Mouse (Mus musculus) left cerebral cortex, adult 8-10 months (tissue): ENCODE measurements around the gene Snap25. TPM values are rescaled to one million over a fixed set of nuclear protein-coding genes. Genes with fewer than 3 reads are reported as not detected.

Experiments used
- DNase-seq, 2 experiments: peaks; one replicate each; pipeline ENCODE4 v3.0.0; 2022; ENCODE audit warnings: low spot score in 2 of 2
- total RNA-seq, 4 experiments: library from RNA; stranded (reverse); gene quantifications; 2 replicates each; pipeline ENCODE4 v1.2.4; 2022

The Snap25 gene
- total RNA-seq, 4 experiments from 2014 or later: 2,805 to 3,008 (median 2,879) TPM

- DNase-seq: peak in 1 of 2 experiments; percentile 87
Observed at GRCm38 (mm10) chr2:136803142-136803541, 89.9 kb downstream of the Snap25 start.

- DNase-seq: no peak
Observed at GRCm38 (mm10) chr2:136807992-136808726, 94.9 kb downstream of the Snap25 start.

GRCm38 (mm10) chr2:136811331-136811730 lies 98.1 kb downstream of the Snap25 start:
- DNase-seq: no peak

GRCm38 (mm10) chr2:136816717-136817400 lies 103.6 kb downstream of the Snap25 start:
- DNase-seq: no peak

DNA sequence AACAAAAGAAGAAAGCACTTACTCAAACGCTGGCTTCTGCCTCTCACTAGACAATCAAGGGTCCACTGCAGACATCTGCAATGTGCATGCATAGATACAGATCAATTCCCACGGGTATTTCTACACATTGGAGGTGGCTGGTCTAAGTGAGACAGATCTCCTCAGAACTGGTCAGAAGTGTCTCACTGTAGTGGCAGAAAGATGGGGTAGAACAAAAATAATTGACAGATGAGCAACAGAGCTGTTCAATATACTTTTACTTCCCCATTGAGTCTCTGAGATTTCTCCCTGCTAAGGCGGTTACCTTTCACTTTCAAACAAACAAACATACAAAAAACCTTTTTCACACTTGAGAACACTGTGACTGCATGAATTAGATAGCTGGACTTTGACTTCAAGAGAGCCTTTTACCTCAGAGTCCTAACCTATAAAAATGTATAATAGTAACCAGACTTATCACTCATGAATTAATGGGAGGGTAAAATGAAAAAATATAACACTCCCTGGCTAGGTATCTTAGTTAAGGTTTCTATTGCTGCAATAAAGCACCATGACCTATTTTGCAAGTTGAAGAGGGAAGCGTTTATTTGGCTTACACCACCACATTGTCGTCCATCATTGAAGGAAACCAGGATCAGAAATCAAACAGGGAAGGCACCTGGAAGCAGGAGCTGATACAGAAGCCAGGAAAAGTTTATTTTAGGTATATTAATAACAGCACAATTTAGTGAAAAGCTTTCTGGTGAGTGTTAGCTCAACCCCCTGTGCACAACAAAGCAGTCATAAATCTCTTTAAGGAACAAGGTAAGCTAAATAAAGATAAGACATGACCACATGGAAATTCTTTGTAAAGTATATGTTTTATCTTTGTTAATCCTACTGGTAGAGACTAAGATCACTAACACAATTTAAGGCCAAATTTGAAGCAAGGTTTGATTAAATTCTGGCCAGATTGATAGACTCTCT lies 110.8 kb downstream of the Snap25 start:
- DNase-seq: no peak

DNA sequence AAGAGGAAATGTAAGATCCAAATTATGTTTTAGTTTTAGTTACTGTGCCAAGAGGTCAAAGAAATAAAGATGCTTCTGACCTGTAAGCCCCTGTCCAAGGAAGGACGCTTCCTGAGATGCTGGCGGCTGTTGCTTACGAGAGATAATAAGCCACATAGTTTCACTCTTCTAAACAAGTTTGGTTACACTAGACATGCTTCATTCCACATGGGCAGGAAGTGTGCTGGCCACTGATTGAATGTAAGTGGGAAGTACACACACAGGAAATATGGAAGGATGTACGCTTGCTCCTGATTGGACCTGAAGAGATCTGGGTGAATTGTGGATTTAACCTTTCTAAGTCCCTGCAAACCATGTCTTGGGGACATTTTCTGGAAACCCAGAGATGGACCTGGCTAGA lies 114.4 kb downstream of the Snap25 start:
- no peak for DNase-seq

Other genes with a start within 250 kb of the Snap25 start
- gene Ankef1, start 211.5 kb upstream of the Snap25 start, total RNA-seq: 1 to 10 TPM; 1.7 to 3.4 (median 2.5) TPM
- 10 to 100 TPM in 3 of 4 experiments, 1 to 10 TPM in 1; 9.4 to 26.2 (median 17.1) TPM for gene AL731706.2, start 172.2 kb downstream of the Snap25 start, total RNA-seq
- gene Slx4ip, start 177.8 kb downstream of the Snap25 start, total RNA-seq: 1 to 10 TPM; 6.6 to 7.2 (median 6.7) TPM
- 10 to 100 TPM in 3 of 4 experiments, 1 to 10 TPM in 1; 9.1 to 23.4 (median 17.7) TPM for gene AL731706.1, start 177.9 kb downstream of the Snap25 start, total RNA-seq
- 10 to 100 TPM; 23.2 to 39.3 (median 28.1) TPM for gene Mkks, start 177.9 kb downstream of the Snap25 start, total RNA-seq